Mouse (Mus musculus): ENCODE measurements around the gene Ypel2.

GRCm38 (mm10) chr11:86958721-86959675 is 34.5 kb downstream of the Ypel2 start:
- TF ChIP-seq CTCF (IDR thresholded peaks at IDR 0.05; ENCODE audit: extremely low read depth, insufficient read depth, insufficient read length, insufficient replicate concordance) (no peak), POLR2A (IDR thresholded peaks at IDR 0.05; ENCODE audit: low read depth, low read length) (no peak)
